Mouse (Mus musculus) urinary bladder, postnatal 10 days (tissue): Measurements from ENCODE around the gene Rgs8.
A peak's percentile ranks its signal among the peaks of the same experiment; 100 is the strongest.

Experiments used
- DNase-seq: peaks from one replicate; pipeline ENCODE4 v3.0.0; 2022; ENCODE audit warnings: low spot score

Gene Rgs8

GRCm38 (mm10) chr1:153708626-153709025 lies 55.8 kb downstream of the Rgs8 start:
- no peak for DNase-seq

- no peak for DNase-seq
Observed at GRCm38 (mm10) chr1:153709451-153709850, 56.6 kb downstream of the Rgs8 start.

- DNase-seq = no peak
Observed at GRCm38 (mm10) chr1:153711544-153712262, 58.9 kb downstream of the Rgs8 start.

GRCm38 (mm10) chr1:153712633-153713032 lies 59.8 kb downstream of the Rgs8 start:
- no peak for DNase-seq

GRCm38 (mm10) chr1:153717990-153718389 lies 65.2 kb downstream of the Rgs8 start:
- no peak for DNase-seq

GRCm38 (mm10) chr1:153720935-153721334 lies 68.1 kb downstream of the Rgs8 start:
- no peak for DNase-seq

- no peak for DNase-seq
Observed at GRCm38 (mm10) chr1:153721565-153722310, 68.9 kb downstream of the Rgs8 start.

DNA sequence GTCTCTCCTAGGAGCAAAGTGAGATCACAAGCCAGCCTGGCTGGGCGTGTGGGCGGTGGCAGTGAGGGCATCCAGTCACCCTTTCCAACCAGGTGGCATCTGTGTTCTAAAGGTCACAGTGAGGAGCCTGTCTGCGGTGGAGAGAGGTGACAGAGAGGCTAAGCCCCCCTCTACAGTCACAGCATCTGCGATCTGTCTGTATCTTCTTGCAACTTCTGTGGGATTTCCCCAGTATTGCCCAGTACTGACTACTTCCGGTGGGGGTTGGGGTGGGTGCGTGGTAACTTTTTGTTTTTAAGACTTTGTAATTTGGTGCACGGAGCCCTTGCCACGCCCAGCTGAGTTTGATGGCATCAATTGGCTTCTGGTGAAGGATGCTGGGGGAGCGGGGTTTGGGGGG lies 70.6 kb downstream of the Rgs8 start:
- DNase-seq = no peak

GRCm38 (mm10) chr1:153726636-153727035 lies 73.8 kb downstream of the Rgs8 start:
- no peak for DNase-seq

- no peak for DNase-seq
Observed at GRCm38 (mm10) chr1:153729806-153730205, 77.0 kb downstream of the Rgs8 start.

DNA sequence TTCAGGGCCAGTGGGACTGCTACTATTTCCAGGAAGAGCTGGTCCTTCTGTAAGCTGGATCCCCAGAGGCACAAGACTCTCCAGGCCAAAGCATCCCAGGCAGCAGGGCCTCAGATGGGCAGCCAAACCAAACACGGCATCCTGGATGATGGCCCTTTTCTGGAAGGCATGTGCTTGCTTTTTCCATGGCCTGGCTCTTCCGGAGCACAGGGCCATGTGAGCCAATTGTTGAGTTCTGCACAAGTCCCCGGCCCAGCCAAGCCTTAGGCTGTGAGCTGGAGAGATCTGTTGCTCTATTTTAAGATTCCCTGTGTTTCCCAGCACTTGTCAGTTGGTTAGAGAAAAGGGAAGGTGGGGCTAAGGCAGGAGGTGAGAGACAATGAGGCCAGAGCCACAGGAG lies 77.8 kb downstream of the Rgs8 start:
- DNase-seq = no peak

- no peak for DNase-seq
Observed at GRCm38 (mm10) chr1:153733181-153733580, 80.4 kb downstream of the Rgs8 start.

GRCm38 (mm10) chr1:153734866-153735265 lies 82.0 kb downstream of the Rgs8 start:
- no peak for DNase-seq

DNA sequence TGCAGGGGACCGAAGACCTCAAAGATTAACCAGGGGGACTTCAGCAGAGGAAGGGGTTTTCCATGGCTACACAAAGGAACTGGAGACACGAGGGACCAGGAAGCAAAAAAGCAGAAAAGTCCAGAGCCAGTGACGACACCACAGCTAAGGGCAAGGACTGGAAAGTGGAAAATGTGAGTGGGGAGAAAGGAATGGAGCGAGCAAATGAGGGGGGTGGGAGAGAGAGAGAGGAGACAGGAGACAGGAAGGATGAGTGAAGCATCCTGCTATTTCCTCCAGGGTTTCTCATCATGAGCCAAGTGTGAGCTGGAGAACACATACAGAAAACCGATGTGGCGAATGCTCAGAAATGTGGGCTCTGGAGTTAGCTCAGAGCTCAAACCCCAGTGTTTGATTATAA lies 83.3 kb downstream of the Rgs8 start:
- DNase-seq = no peak

- no peak for DNase-seq
Observed at GRCm38 (mm10) chr1:153737101-153738085, 84.6 kb downstream of the Rgs8 start.

DNA sequence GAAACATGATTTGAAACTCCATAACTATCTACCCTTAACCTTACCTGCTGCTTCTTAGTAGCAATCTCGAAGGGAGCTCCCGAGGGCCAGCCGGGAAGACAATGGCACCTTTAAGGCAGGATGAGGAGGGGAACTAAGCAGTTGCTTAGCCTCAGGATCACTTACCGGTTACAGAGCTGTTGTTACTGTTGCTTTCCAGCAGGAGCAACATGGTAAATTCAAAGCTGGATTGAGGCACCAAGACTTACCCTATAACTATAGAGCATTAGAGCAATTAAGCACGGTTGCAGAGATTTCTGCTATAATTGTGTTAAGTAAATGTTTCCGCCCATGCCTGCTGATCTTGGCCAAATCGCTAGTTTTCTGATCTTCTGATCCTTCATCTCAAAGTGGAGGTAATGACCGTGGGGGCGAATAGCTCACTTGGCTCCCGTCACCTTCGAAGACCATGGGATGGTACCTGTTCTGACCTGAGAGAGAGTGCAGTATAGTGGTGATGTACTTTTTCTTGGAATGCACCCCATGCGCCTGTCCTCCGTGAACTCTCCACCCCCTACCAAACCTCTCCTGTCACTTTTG lies 86.7 kb downstream of the Rgs8 start:
- no peak for DNase-seq

GRCm38 (mm10) chr1:153740145-153740544 lies 87.3 kb downstream of the Rgs8 start, which contains the start of gene Rgs16:
Gene Rgs16 (plus strand): TSS chr1:153740349.
- DNase-seq = peak; percentile 56

DNA sequence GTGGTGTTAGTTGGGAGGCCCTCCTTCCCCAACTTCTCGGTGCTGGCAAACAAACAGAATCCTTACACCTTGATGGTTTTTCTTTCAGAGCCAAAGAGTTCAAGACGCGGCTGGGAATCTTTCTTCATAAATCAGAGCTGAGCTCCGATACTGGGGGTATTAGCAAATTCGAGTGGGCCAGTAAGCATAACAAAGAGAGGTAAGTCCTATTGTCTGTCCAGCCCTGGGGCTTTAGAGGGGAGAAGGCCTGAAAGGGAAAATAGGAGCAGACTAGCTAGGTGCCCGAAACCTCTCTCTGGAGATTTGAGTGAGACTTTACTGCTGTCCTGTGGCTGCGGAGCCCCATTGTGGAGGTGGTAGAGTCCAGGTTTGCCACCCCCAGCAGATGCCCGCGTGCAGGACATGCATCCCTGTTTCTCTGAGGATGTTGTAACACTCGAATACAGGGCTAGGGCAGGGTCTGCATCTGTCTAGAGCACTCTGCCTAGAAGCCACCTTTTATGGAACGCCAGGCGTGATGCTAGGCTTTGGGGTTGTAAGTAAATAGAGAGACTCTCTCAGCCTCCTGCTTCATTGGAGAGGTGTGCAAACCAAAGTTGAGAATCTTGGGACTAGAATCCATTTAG lies 88.1 kb downstream of the Rgs8 start:
- no peak for DNase-seq

DNA sequence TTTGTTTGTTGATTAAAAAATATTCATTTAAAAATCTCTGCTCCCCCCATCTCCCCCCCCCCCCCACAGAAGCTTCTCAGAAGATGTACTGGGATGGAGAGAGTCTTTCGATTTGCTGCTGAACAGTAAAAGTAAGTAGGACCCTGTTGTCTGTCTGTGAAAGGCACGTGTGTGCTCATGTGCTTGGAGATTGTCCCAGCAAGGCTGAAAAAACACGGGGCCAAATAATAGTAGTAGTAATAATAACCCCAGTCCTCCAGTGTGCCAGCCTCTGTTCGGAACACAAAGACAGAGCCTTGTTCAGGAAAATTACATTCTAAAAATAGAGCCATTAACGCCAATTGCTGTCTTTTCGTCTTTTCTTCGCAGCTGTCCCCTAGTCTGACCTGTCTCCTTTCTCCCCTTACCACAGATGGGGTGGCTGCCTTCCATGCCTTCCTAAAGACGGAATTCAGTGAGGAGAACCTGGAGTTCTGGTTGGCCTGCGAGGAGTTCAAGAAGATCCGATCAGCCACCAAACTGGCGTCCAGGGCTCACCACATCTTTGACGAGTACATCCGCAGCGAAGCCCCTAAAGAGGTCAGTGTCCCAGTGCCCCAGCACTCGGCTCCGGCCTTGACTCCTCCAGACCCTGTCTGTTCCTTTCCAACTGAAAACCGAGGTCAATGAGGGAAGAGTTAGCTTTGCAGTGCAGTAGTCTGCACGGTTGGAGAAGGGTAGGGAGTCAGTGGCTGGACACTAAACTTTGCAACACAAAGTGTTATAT lies 88.9 kb downstream of the Rgs8 start:
- DNase-seq = no peak

- no peak for DNase-seq
Observed at GRCm38 (mm10) chr1:153742374-153743155, 89.7 kb downstream of the Rgs8 start.
